Comparison of ENCODE assay signal across 21 mouse cellular contexts in the genomic region with DNA sequence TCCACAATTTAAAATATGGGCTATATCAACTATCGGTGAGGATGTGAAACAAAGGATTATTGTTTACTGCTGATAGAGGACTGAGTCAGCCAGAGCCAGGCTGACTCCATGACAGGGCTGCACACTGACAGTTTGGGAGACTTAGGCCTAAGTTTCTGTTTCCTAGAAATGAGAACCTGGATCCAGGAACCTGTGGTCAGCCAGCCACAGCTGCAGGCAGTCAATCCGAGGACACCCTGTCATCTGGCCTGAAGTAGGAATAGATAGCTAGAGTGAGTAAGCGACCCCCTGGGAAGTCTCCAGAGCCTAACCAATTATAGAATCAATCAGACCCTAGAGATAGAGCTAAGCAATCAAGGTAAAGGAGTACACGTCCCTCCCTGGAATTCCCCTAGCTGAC. TPM values are rescaled to one million over a fixed set of nuclear protein-coding genes. Genes with fewer than 3 reads are reported as not detected.
"Had no signal": no experiment of that assay in that cellular context is flagged by ENCODE, and none has a peak within 500 bp of the region (broad histone marks: within the 10 kb centered on the region; RNA-seq: fewer than 3 reads in every experiment).

No protein-coding gene starts in this region.

- H3K36me3 ChIP-seq: midbrain, embryonic 10.5 days; midbrain, embryonic 13.5 days; neural tube, embryonic 13.5 days; neural tube, embryonic 15.5 days; stomach, embryonic 15.5 days had no signal

- ATAC-seq: midbrain, embryonic 13.5 days; midbrain, embryonic 16.5 days had no signal

- H3K27me3 ChIP-seq: midbrain, embryonic 13.5 days; neural tube, embryonic 13.5 days; neural tube, embryonic 15.5 days; stomach, embryonic 15.5 days had no signal

- DNase-seq: lung, adult 18-20 months; lung, embryonic 14.5 days; lung, postnatal 10 days; lung, postnatal 4 days; retina, postnatal 1 day; right cerebral cortex, adult 18-20 months; thymus, adult 2 months; thymus, postnatal 25 days; thymus, postnatal 4 days had no signal

- H3K4me3 ChIP-seq: midbrain, embryonic 10.5 days; midbrain, embryonic 13.5 days; neural tube, embryonic 13.5 days; neural tube, embryonic 15.5 days; stomach, embryonic 15.5 days had no signal

RNA-seq across cellular contexts. Expression of a gene that starts 33.9 kb away (rescaled TPM):
- total RNA-seq: megakaryocyte, adult 5-6 weeks; megakaryocyte-erythroid progenitor cell, adult 5-6 weeks had no signal
- polyA plus RNA-seq: liver, embryonic 16.5 days; lung, embryonic 14.5 days; midbrain, embryonic 10.5 days; neural tube, embryonic 11.5 days; spleen, adult 2 months; stomach, postnatal 0 days had no signal

RNA-seq across cellular contexts. Expression of a gene that starts 41.0 kb away (rescaled TPM):
- total RNA-seq: megakaryocyte, adult 5-6 weeks; megakaryocyte-erythroid progenitor cell, adult 5-6 weeks had no signal
- polyA plus RNA-seq: neural tube, embryonic 11.5 days; spleen, adult 2 months had no signal
